Mouse (Mus musculus): ENCODE results near the gene Gpc6. TPM values are rescaled to one million over a fixed set of nuclear protein-coding genes. Genes with fewer than 3 reads are reported as not detected.

The Gpc6 gene
- total and polyA plus RNA-seq, 3 experiments, result not detected

- H3K9me3 ChIP-seq (replicated peaks; ENCODE audit: insufficient read depth, low read length), result no peaks in the 10 kb centered on the region
- H3K27me3 ChIP-seq (ENCODE audit: control insufficient read depth in 1 of 2, insufficient read depth in 2 of 2, low read length in 2 of 2), result no peaks in the 10 kb centered on the region
- TF ChIP-seq TAL1 (IDR thresholded peaks at IDR 0.05; ENCODE audit: low read length) (no peak), EP300 (IDR thresholded peaks at IDR 0.05; ENCODE audit: low read depth in 1 of 2, low read length in 2 of 2) (no peak), KAT2A (conservative IDR thresholded peaks at IDR 0.05; ENCODE audit: low read depth, low read length) (no peak), TBP (IDR thresholded peaks at IDR 0.05; ENCODE audit: low read depth, low read length) (no peak), RCOR1 (IDR thresholded peaks at IDR 0.05; ENCODE audit: low read depth, low read length) (no peak), GABPA (IDR thresholded peaks at IDR 0.05; ENCODE audit: low read depth, low read length) (no peak), E2F4 (IDR thresholded peaks at IDR 0.05; ENCODE audit: borderline replicate concordance, low read depth, low read length) (no peak), JUND (IDR thresholded peaks at IDR 0.05; ENCODE audit: low read depth, low read length) (no peak), MYC (IDR thresholded peaks at IDR 0.05; ENCODE audit: low read depth, low read length) (no peak), MYB (IDR thresholded peaks at IDR 0.05; ENCODE audit: low read depth, low read length) (no peak), SMC3 (IDR thresholded peaks at IDR 0.05; ENCODE audit: low read depth, low read length) (no peak)
- no peak overlapping the region for H3K4me3 ChIP-seq (ENCODE audit: control insufficient read depth in 1 of 2, insufficient read depth in 1 of 2, low read depth in 2 of 2, low read length in 2 of 2)
- DNase-seq (ENCODE audit: low read depth, low spot score), result no peak
- no peaks in the 10 kb centered on the region for H3K36me3 ChIP-seq (ENCODE audit: control insufficient read depth in 1 of 2, insufficient read depth in 2 of 2, low read length in 2 of 2)
- no peaks in the 10 kb centered on the region for H3K4me1 ChIP-seq (ENCODE audit: control insufficient read depth in 1 of 2, insufficient read depth in 2 of 2, low read length in 2 of 2)
- H3K27ac ChIP-seq (ENCODE audit: control insufficient read depth, low read depth, low read length), result no peak overlapping the region
- H3K9ac ChIP-seq (ENCODE audit: control insufficient read depth, low read depth, low read length, poor library complexity, severe bottlenecking), result no peak overlapping the region
- H3K79me2 ChIP-seq (ENCODE audit: control insufficient read depth, insufficient read depth, low read length, poor library complexity), result no peaks in the 10 kb centered on the region
These were observed 399.1 kb downstream of the Gpc6 start for GRCm38 (mm10) chr14:117324214-117324613.

- Histone ChIP-seq H3K27me3 (ENCODE audit: control insufficient read depth in 1 of 2, insufficient read depth in 2 of 2, low read length in 2 of 2) (no peaks in the 10 kb centered on the region), H3K4me3 (ENCODE audit: control insufficient read depth in 1 of 2, insufficient read depth in 1 of 2, low read depth in 2 of 2, low read length in 2 of 2) (no peak overlapping the region), H3K9me3 (replicated peaks; ENCODE audit: insufficient read depth, low read length) (no peaks in the 10 kb centered on the region), H3K27ac (ENCODE audit: control insufficient read depth, low read depth, low read length) (no peak overlapping the region), H3K79me2 (ENCODE audit: control insufficient read depth, insufficient read depth, low read length, poor library complexity) (no peaks in the 10 kb centered on the region), H3K9ac (ENCODE audit: control insufficient read depth, low read depth, low read length, poor library complexity, severe bottlenecking) (no peak overlapping the region), H3K36me3 (ENCODE audit: control insufficient read depth in 1 of 2, insufficient read depth in 2 of 2, low read length in 2 of 2) (no peaks in the 10 kb centered on the region), H3K4me1 (ENCODE audit: control insufficient read depth in 1 of 2, insufficient read depth in 2 of 2, low read length in 2 of 2) (no peaks in the 10 kb centered on the region)
- no peak for DNase-seq (ENCODE audit: low read depth, low spot score)
- TF ChIP-seq MYC (IDR thresholded peaks at IDR 0.05; ENCODE audit: low read depth, low read length), result no peak
These were observed 407.1 kb downstream of the Gpc6 start for GRCm38 (mm10) chr14:117332256-117332655.

- Histone ChIP-seq H3K79me2 (ENCODE audit: control insufficient read depth, insufficient read depth, low read length, poor library complexity) (no peaks in the 10 kb centered on the region), H3K27me3 (ENCODE audit: control insufficient read depth in 1 of 2, insufficient read depth in 2 of 2, low read length in 2 of 2) (no peaks in the 10 kb centered on the region), H3K4me3 (ENCODE audit: control insufficient read depth in 1 of 2, insufficient read depth in 1 of 2, low read depth in 2 of 2, low read length in 2 of 2) (no peak overlapping the region), H3K9ac (ENCODE audit: control insufficient read depth, low read depth, low read length, poor library complexity, severe bottlenecking) (no peak overlapping the region), H3K27ac (ENCODE audit: control insufficient read depth, low read depth, low read length) (no peak overlapping the region), H3K36me3 (ENCODE audit: control insufficient read depth in 1 of 2, insufficient read depth in 2 of 2, low read length in 2 of 2) (no peaks in the 10 kb centered on the region), H3K9me3 (replicated peaks; ENCODE audit: insufficient read depth, low read length) (no peaks in the 10 kb centered on the region), H3K4me1 (ENCODE audit: control insufficient read depth in 1 of 2, insufficient read depth in 2 of 2, low read length in 2 of 2) (no peaks in the 10 kb centered on the region)
- no peak for DNase-seq (ENCODE audit: low read depth, low spot score)
- no peak for TF ChIP-seq JUND (IDR thresholded peaks at IDR 0.05; ENCODE audit: low read depth, low read length)
- no peak for TF ChIP-seq ZC3H11A (IDR thresholded peaks at IDR 0.05; ENCODE audit: low read depth, low read length)
- no peak for TF ChIP-seq MYB (IDR thresholded peaks at IDR 0.05; ENCODE audit: low read depth, low read length)
- no peak for TF ChIP-seq GATA1 (IDR thresholded peaks at IDR 0.05; ENCODE audit: low read depth, low read length)
- TF ChIP-seq E2F4 (IDR thresholded peaks at IDR 0.05; ENCODE audit: borderline replicate concordance, low read depth, low read length), result no peak
- TF ChIP-seq ZMIZ1 (IDR thresholded peaks at IDR 0.05; ENCODE audit: low read depth, low read length), result no peak
- TF ChIP-seq MXI1 (IDR thresholded peaks at IDR 0.05; ENCODE audit: low read depth, low read length), result no peak
- TF ChIP-seq ETS1 (IDR thresholded peaks at IDR 0.05; ENCODE audit: low read depth, low read length), result no peak
- no peak for TF ChIP-seq HCFC1 (IDR thresholded peaks at IDR 0.05; ENCODE audit: low read depth, low read length)
- TF ChIP-seq POLR2AphosphoS5 (IDR thresholded peaks at IDR 0.05; ENCODE audit: borderline replicate concordance, low read depth, low read length), result no peak
- no peak for TF ChIP-seq RAD21 (IDR thresholded peaks at IDR 0.05; ENCODE audit: low read depth, low read length)
- TF ChIP-seq MAX (IDR thresholded peaks at IDR 0.05; ENCODE audit: low read length), result no peak
- no peak for TF ChIP-seq UBTF (IDR thresholded peaks at IDR 0.05; ENCODE audit: borderline replicate concordance, insufficient read depth, low read depth, low read length)
These were observed 412.2 kb downstream of the Gpc6 start for GRCm38 (mm10) chr14:117337271-117337670.
